Mouse (Mus musculus) spleen, adult 2 months (tissue): ENCODE results near the gene Lrrc75a.

Source experiments
- CTCF ChIP-seq: fragments of 200-500 bp; IDR thresholded peaks from 2 replicates; pipeline ENCODE4 v1.5.1; 2011; ENCODE audit warnings: mild to moderate bottlenecking, inconsistent platforms; ENCODE audit not compliant: insufficient read depth, insufficient read length, insufficient replicate concordance; ENCODE audit errors: extremely low read depth
- POLR2A ChIP-seq: fragments of 200-500 bp; IDR thresholded peaks from 2 replicates; pipeline ENCODE4 v1.6.1; 2011; ENCODE audit warnings: low read depth, low read length, inconsistent platforms

- TF ChIP-seq CTCF (peak; percentile 21; the same call in 1 of the 2 replicates), POLR2A (no peak)
Measured at GRCm38 (mm10) chr11:62693299-62694184, 45.2 kb upstream of the Lrrc75a start.
